Mouse (Mus musculus) adrenal gland, postnatal 0 days (tissue): ENCODE measurements around the gene Kcnn3. TPM values are rescaled to one million over a fixed set of nuclear protein-coding genes. Genes with fewer than 3 reads are reported as not detected.

Source experiments
- polyA plus RNA-seq: library from polyadenylated mRNA; unstranded; fragments of >200 nt; fragmentation: Nextera tagmentation; extraction: Ambion mirVana; gene quantifications from 2 replicates; pipeline ENCODE4 v1.2.1, GENCODE M21; 2015

Kcnn3 gene
- 2.1 TPM in 2 replicates for polyA plus RNA-seq

DNA sequence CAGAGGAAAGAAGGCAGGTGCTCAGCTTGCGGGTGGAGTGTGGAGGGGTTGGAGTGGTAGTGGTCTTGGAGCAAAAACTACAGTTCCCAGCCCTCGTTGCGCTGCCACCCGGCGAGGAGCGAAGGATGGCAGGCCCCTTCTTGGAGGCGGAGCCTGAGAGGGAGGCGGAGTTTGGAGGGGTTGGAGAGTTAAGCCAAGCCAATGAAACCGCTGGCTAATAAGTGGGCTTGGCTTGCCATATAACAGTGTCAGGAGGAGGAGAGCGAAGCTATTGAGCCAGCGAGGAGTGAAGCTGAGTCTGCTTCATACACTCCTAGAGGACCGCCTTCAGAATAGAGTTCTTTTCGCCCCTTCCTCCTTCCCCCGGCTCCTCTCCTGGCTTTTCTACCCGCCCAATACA lies at the start of gene Kcnn3:
TSS of gene Kcnn3 (plus strand) at position 271 of the 400 bp plus-strand sequence.

DNA sequence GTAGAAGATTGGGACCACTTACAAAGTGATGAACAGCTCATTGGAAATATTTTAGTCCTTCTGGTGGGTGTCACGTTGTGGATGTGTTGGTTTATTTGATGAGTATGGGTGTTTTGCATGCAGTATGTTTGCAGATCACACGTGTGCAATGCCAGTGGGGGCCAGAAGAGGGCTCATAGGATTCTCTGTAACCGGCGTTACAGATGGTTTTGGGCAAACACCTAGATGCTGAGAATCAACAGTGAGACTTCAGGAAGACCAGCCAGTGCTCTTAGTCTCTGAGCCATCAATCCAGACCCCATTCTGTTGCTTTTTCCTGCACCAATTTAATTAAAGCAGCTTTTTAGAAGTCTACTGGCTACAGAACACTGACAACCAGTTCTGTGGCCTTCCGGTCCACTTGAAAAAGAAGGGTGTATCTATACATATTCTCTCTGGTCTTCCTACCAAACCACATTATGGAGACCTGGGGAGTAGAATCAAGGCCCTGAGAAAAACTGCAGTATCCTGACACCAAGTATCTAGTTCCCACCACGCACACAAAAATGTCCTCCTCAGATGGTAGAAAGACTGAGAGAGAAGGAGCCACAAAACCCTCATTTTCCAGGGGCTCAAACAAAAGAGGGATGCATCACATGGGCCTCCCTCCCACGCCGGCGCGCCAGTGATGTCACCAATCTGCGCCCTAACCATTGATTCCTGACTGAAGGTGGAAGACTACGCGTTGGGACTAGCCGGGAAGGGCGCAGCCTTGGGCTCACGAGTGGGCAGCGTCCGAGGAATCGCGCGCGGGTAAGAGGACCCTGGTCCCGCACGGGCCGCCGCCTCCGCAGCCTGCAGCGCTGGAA lies 194.6 kb downstream of the Kcnn3 start, which contains the start of gene Adar:
TSS of gene Adar (plus strand) at position 664 of the 848 bp plus-strand sequence.

Other genes starting within 250 kb of the Kcnn3 start
- gene Slc50a1, start 249.6 kb upstream of the Kcnn3 start, polyA plus RNA-seq, result 111 and 136 TPM in 2 replicates
- gene Efna1, start 239.0 kb upstream of the Kcnn3 start, polyA plus RNA-seq, result 24.9 and 28.6 TPM in 2 replicates
- gene Efna3, start 197.2 kb upstream of the Kcnn3 start, polyA plus RNA-seq, result 2.8 and 8.6 TPM in 2 replicates
- gene Efna4, start 182.1 kb upstream of the Kcnn3 start, polyA plus RNA-seq, result 4.9 and 6.7 TPM in 2 replicates
- gene Adam15, start 170.2 kb upstream of the Kcnn3 start, polyA plus RNA-seq, result 53.7 and 56.4 TPM in 2 replicates
- 0.07 and 0.13 TPM in 2 replicates for gene Dcst2, start 158.2 kb upstream of the Kcnn3 start, polyA plus RNA-seq
- gene Dcst1, start 154.9 kb upstream of the Kcnn3 start, polyA plus RNA-seq, result 0.22 and 0.35 TPM in 2 replicates
- 1.8 and 3.6 TPM in 2 replicates for gene Zbtb7b, start 125.4 kb upstream of the Kcnn3 start, polyA plus RNA-seq
- not detected in 2 replicates for gene Lenep, start 117.4 kb upstream of the Kcnn3 start, polyA plus RNA-seq
- 14.7 and 24.0 TPM in 2 replicates for gene Flad1, start 108.3 kb upstream of the Kcnn3 start, polyA plus RNA-seq
- 213 and 238 TPM in 2 replicates for gene Cks1b, start 101.8 kb upstream of the Kcnn3 start, polyA plus RNA-seq
- gene Shc1, start 101.7 kb upstream of the Kcnn3 start, polyA plus RNA-seq, result 85.7 and 99.5 TPM in 2 replicates
- gene Pygo2, start 90.0 kb upstream of the Kcnn3 start, polyA plus RNA-seq, result 19.8 and 23.7 TPM in 2 replicates
- 26.9 and 45.2 TPM in 2 replicates for gene Pbxip1, start 83.5 kb upstream of the Kcnn3 start, polyA plus RNA-seq
- gene Pmvk, start 65.6 kb upstream of the Kcnn3 start, polyA plus RNA-seq, result 28.5 and 31.1 TPM in 2 replicates
- gene Adar, start 194.9 kb downstream of the Kcnn3 start, polyA plus RNA-seq, result 6.3 and 8.7 TPM in 2 replicates
- gene Chrnb2, start 244.5 kb downstream of the Kcnn3 start, polyA plus RNA-seq, result 2.5 and 3.5 TPM in 2 replicates